Mouse (Mus musculus) frontal cortex, postnatal 14 days (tissue): ENCODE data around the gene Klhdc8a.

ENCODE experiments used
- DNase-seq, 2 experiments: peaks; one replicate each; pipeline ENCODE4 v3.0.0; 2022; ENCODE audit warnings: low spot score in 2 of 2

Klhdc8a gene

GRCm38 (mm10) chr1:132317413-132317812 lies 19.0 kb downstream of the Klhdc8a start:
- no peak for DNase-seq

GRCm38 (mm10) chr1:132317894-132318863 lies 19.8 kb downstream of the Klhdc8a start:
- DNase-seq, result no peak

GRCm38 (mm10) chr1:132319242-132319641 lies 20.8 kb downstream of the Klhdc8a start:
- DNase-seq, result no peak

GRCm38 (mm10) chr1:132321821-132322580 lies 23.6 kb downstream of the Klhdc8a start:
- DNase-seq, result no peak

GRCm38 (mm10) chr1:132322711-132323542 lies 24.5 kb downstream of the Klhdc8a start:
- DNase-seq, result no peak

GRCm38 (mm10) chr1:132326777-132327176 lies 28.4 kb downstream of the Klhdc8a start:
- DNase-seq, result no peak

GRCm38 (mm10) chr1:132327477-132327876 lies 29.1 kb downstream of the Klhdc8a start:
- DNase-seq, result no peak

GRCm38 (mm10) chr1:132328565-132328964 lies 30.1 kb downstream of the Klhdc8a start:
- DNase-seq, result no peak

GRCm38 (mm10) chr1:132329656-132330055 lies 31.2 kb downstream of the Klhdc8a start:
- DNase-seq, result no peak

GRCm38 (mm10) chr1:132330397-132330796 lies 32.0 kb downstream of the Klhdc8a start:
- DNase-seq, result no peak

GRCm38 (mm10) chr1:132331283-132331682 lies 32.9 kb downstream of the Klhdc8a start:
- no peak for DNase-seq

GRCm38 (mm10) chr1:132333201-132333600 lies 34.8 kb downstream of the Klhdc8a start:
- no peak for DNase-seq

- no peak for DNase-seq
Measured at GRCm38 (mm10) chr1:132333675-132334141, 35.3 kb downstream of the Klhdc8a start.

- no peak for DNase-seq
Measured at GRCm38 (mm10) chr1:132334178-132334801, 35.9 kb downstream of the Klhdc8a start.

- no peak for DNase-seq
Measured at GRCm38 (mm10) chr1:132335378-132335965, 37.0 kb downstream of the Klhdc8a start.

GRCm38 (mm10) chr1:132336921-132337320 lies 38.5 kb downstream of the Klhdc8a start:
- no peak for DNase-seq

- no peak for DNase-seq
Measured at GRCm38 (mm10) chr1:132338027-132338660, 39.7 kb downstream of the Klhdc8a start.

GRCm38 (mm10) chr1:132341731-132342501 lies 43.5 kb downstream of the Klhdc8a start:
- DNase-seq, result no peak

GRCm38 (mm10) chr1:132342518-132342917 lies 44.1 kb downstream of the Klhdc8a start:
- DNase-seq, result no peak
